Mouse (Mus musculus): ENCODE data around the gene Cd248. TPM values are rescaled to one million over a fixed set of nuclear protein-coding genes. Genes with fewer than 3 reads are reported as not detected.

The Cd248 gene
- polyA plus RNA-seq, 1 experiment: 4.9 TPM

DNA sequence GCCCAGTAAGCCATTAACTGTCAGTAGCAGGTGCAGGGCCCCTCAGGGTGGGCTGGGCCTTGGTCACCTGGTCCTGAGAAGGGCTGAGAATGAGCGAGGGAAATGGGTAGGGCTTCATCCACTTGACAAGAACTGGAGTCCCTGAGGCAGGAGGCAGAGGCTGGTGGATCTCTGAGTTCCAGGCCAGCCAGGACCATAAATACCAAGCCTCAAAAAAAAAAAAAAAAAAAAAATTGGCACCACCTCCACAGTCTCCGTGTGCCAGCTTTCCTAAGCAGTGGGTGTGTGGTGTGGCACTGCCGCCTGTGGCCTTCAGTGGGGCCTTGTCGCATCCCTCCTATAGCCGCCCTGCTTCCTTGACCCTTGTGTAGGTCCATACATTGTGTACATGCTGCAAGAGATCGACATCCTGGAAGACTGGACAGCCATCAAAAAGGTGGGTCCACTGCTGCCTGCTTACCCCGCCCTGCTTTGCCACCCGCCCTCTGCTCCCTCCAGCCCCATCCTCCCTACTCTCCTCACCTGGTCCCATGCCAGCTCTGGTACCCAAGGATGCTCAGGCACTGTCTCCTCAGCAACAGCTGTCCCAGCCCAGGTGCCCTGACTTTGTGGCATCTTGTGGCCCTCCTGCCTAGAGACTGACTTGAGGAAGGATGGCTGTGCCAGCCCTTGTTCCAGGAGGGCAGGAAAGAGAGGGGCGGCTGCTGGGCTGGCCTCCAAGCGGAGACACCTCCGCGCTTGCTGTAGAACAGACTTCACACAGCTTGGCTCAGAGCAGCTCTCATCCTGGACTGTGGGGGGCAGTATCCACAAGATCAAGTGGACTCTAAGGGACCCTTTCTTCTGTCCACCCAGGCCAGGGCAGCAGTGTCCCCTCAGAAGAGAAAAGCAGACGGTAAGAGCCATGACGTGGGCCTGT, 19.5 kb upstream of the Cd248 start:
- peaks cover 37% of the 10 kb centered on the region for H3K4me1 ChIP-seq (ENCODE audit: control insufficient read depth, insufficient read depth, low read length)
- H3K27ac ChIP-seq (ENCODE audit: insufficient read depth, low read length): no peak overlapping the region
- DNase-seq: no peak
- 54% methylated on average over 14 of the region's 14 CpGs for WGBS
- 0 out of 2 replicates have a peak, but pooled peaks have one; percentile 13 for TF ChIP-seq CTCF (IDR thresholded peaks at IDR 0.05; ENCODE audit: borderline replicate concordance, insufficient read depth, low read depth, low read length)
- no peak for TF ChIP-seq POLR2A (IDR thresholded peaks at IDR 0.05; ENCODE audit: borderline replicate concordance, insufficient read depth, low read length)
- no peak overlapping the region for H3K4me3 ChIP-seq (replicated peaks; ENCODE audit: insufficient read depth, low read depth, low read length)
- H3K27me3 ChIP-seq (ENCODE audit: control insufficient read depth, insufficient read depth, low read length): no peaks in the 10 kb centered on the region

- H3K4me3 ChIP-seq (replicated peaks; ENCODE audit: insufficient read depth, low read depth, low read length): no peak overlapping the region
- TF ChIP-seq CTCF (IDR thresholded peaks at IDR 0.05; ENCODE audit: borderline replicate concordance, insufficient read depth, low read depth, low read length) (no peak), POLR2A (IDR thresholded peaks at IDR 0.05; ENCODE audit: borderline replicate concordance, insufficient read depth, low read length) (no peak)
- H3K27ac ChIP-seq (ENCODE audit: insufficient read depth, low read length): no peak overlapping the region
- DNase-seq: no peak
- H3K27me3 ChIP-seq (ENCODE audit: control insufficient read depth, insufficient read depth, low read length): no peaks in the 10 kb centered on the region
- 78% methylated on average over 6 of the region's 6 CpGs for WGBS
- H3K4me1 ChIP-seq (ENCODE audit: control insufficient read depth, insufficient read depth, low read length): peaks cover 40% of the 10 kb centered on the region
These were observed 18.6 kb upstream of the Cd248 start for GRCm38 (mm10) chr19:5049325-5049724.

DNA sequence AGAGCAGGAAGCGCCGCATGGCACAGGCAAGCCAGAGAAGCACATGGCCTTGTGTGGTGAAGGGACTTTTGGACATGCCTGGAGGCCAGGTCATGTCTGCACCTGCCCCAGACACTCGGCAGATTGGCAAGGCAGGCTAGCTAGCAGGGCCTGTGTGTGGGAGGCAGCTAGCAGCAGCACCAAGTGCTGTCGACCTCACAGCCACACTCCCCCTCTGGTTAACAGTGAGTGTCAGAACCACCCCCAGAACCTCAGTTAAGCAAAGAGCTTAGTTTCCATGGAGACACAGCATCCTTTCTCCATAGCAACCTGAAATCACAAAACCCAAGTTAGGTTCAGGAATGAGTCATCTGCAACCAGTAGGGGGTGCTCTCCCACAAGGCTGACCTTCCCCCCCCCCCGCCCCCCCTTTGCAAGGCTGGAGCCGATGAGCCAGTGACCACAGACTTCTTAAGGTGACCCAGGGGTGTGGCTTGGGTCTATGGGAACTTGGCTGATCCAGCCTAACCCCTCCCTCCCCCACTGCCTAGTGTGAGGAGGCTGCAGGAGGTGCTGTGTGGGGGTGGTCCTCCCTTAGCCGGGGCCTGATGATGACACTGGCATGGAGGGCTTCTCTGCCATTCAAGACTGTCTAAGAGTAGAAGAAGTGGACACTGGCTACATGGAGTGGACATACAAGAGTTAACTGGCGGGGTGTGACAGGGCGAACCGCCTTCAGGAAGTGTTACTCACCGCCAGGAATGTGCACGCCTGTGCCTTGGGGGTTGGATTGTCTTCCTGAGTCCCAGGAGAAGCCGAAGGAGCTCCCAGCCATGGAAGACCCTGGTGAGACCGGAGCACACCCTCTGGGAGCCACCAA, 17.6 kb upstream of the Cd248 start, which contains the start of gene Rin1:
Gene Rin1, plus strand, starts transcription at position 435 of the 859 bp plus-strand sequence.
- 32% methylated on average over 14 of the region's 14 CpGs for WGBS
- no peak within 1 kb of the TSS for H3K4me3 ChIP-seq (replicated peaks; ENCODE audit: insufficient read depth, low read depth, low read length)

GRCm38 (mm10) chr19:5051031-5051430, 16.8 kb upstream of the Cd248 start:
- DNase-seq: peak in 1 of 2 experiments; percentile 43
- TF ChIP-seq CTCF (IDR thresholded peaks at IDR 0.05; ENCODE audit: borderline replicate concordance, insufficient read depth, low read depth, low read length) (no peak), POLR2A (IDR thresholded peaks at IDR 0.05; ENCODE audit: borderline replicate concordance, insufficient read depth, low read length) (no peak)
- Histone ChIP-seq H3K27me3 (ENCODE audit: control insufficient read depth, insufficient read depth, low read length) (no peaks in the 10 kb centered on the region), H3K4me1 (ENCODE audit: control insufficient read depth, insufficient read depth, low read length) (peaks cover 40% of the 10 kb centered on the region), H3K27ac (ENCODE audit: insufficient read depth, low read length) (no peak overlapping the region), H3K4me3 (replicated peaks; ENCODE audit: insufficient read depth, low read depth, low read length) (no peak overlapping the region)
- WGBS: 35% methylated on average over 17 of the region's 17 CpGs

More for the DNA sequence above, 17.6 kb upstream of the Cd248 start, which contains the start of gene Rin1:
- Histone ChIP-seq H3K27ac (ENCODE audit: insufficient read depth, low read length) (no peak within 1 kb of the TSS), H3K27me3 (ENCODE audit: control insufficient read depth, insufficient read depth, low read length) (no peaks in the 10 kb centered on the region), H3K4me1 (ENCODE audit: control insufficient read depth, insufficient read depth, low read length) (peaks cover 40% of the 10 kb centered on the region)
- TF ChIP-seq POLR2A (IDR thresholded peaks at IDR 0.05; ENCODE audit: borderline replicate concordance, insufficient read depth, low read length): no peak
- peak; percentile 39; the same call in 1 of the 2 replicates for TF ChIP-seq CTCF (IDR thresholded peaks at IDR 0.05; ENCODE audit: borderline replicate concordance, insufficient read depth, low read depth, low read length)
- DNase-seq: peak in 1 of 2 experiments; percentile 42

DNA sequence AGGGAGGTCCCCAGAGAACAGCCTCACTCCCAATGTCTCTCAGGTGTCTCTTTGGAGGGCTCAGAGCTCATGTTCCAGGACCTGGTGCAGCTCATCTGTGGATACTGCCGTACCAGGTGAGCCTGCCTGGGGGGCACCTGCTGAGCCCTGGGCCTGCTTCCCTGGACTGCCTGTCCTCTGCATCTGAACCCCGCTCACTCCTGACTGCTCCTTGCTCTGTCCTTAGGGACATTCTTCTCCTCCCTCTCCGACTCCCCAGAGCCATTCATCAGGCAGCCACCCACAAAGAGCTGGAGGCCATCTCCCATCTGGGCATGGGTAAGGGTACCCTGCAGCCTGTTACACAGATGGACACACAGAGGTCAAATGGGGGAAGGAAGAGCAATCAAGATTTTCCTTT, 16.4 kb upstream of the Cd248 start:
- Histone ChIP-seq H3K27ac (ENCODE audit: insufficient read depth, low read length) (peak overlapping the region; percentile 26; the same call in 1 of the 2 replicates), H3K27me3 (ENCODE audit: control insufficient read depth, insufficient read depth, low read length) (no peaks in the 10 kb centered on the region), H3K4me1 (ENCODE audit: control insufficient read depth, insufficient read depth, low read length) (peaks cover 40% of the 10 kb centered on the region), H3K4me3 (replicated peaks; ENCODE audit: insufficient read depth, low read depth, low read length) (no peak overlapping the region)
- DNase-seq: peak; percentile 28 to 45
- TF ChIP-seq POLR2A (IDR thresholded peaks at IDR 0.05; ENCODE audit: borderline replicate concordance, insufficient read depth, low read length) (no peak), CTCF (IDR thresholded peaks at IDR 0.05; ENCODE audit: borderline replicate concordance, insufficient read depth, low read depth, low read length) (no peak)
- 41% methylated on average over 3 of the region's 3 CpGs for WGBS

- TF ChIP-seq POLR2A (IDR thresholded peaks at IDR 0.05; ENCODE audit: borderline replicate concordance, insufficient read depth, low read length) (no peak), CTCF (IDR thresholded peaks at IDR 0.05; ENCODE audit: borderline replicate concordance, insufficient read depth, low read depth, low read length) (no peak)
- peak; percentile 56 to 62 for DNase-seq
- H3K4me1 ChIP-seq (ENCODE audit: control insufficient read depth, insufficient read depth, low read length): peaks cover 40% of the 10 kb centered on the region
- peak overlapping the region; percentile 35 for H3K4me3 ChIP-seq (replicated peaks; ENCODE audit: insufficient read depth, low read depth, low read length)
- no peaks in the 10 kb centered on the region for H3K27me3 ChIP-seq (ENCODE audit: control insufficient read depth, insufficient read depth, low read length)
- WGBS: 27% methylated on average over 25 of the region's 25 CpGs
- H3K27ac ChIP-seq (ENCODE audit: insufficient read depth, low read length): peak overlapping the region; percentile 39
These were observed 15.6 kb upstream of the Cd248 start for GRCm38 (mm10) chr19:5052166-5052822.

DNA sequence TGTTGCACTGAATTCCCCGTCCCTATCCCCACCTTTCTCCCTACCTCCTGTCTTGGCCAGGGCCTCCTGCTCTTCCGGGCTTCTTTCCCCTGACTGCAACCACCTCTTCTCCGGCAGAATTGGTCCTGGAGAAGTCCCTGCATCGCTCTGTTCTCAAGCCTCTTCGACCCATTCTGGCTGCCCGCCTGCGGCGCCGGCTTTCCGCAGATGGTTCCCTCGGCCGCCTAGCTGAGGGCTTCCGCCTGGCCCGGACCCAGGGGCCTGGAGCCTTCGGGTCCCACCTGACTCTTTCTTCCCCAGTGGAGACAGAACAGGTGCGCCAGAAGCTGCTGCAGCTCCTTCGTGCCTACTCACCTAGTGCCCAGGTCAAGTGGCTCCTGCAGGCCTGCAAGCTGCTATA, 15.0 kb upstream of the Cd248 start:
- Histone ChIP-seq H3K4me1 (ENCODE audit: control insufficient read depth, insufficient read depth, low read length) (peaks cover 39% of the 10 kb centered on the region), H3K4me3 (replicated peaks; ENCODE audit: insufficient read depth, low read depth, low read length) (peak overlapping the region; percentile 35), H3K27ac (ENCODE audit: insufficient read depth, low read length) (peak overlapping the region; percentile 39), H3K27me3 (ENCODE audit: control insufficient read depth, insufficient read depth, low read length) (no peaks in the 10 kb centered on the region)
- WGBS: 19% methylated on average over 17 of the region's 17 CpGs
- no peak for TF ChIP-seq POLR2A (IDR thresholded peaks at IDR 0.05; ENCODE audit: borderline replicate concordance, insufficient read depth, low read length)
- TF ChIP-seq CTCF (IDR thresholded peaks at IDR 0.05; ENCODE audit: borderline replicate concordance, insufficient read depth, low read depth, low read length): no peak
- peak; percentile 72 to 73 for DNase-seq

Data from cerebellum, adult 2 months (tissue).